In genomic region chrY:2170309-2170708, GRCm38 (mm10) we compare ENCODE assay signal across 19 mouse cellular contexts. TPM values are rescaled to one million over a fixed set of nuclear protein-coding genes. Genes with fewer than 3 reads are reported as not detected.
DNase-seq lines count a peak whose midpoint lies in the region; TF ChIP-seq lines count a peak whose summit lies in the region.
"Had no signal": no experiment of that assay in that cellular context is flagged by ENCODE, and none has a peak within 500 bp of the region (broad histone marks: within the 10 kb centered on the region; RNA-seq: fewer than 3 reads in every experiment).

TSS of gene Zfy2 (minus strand) at chrY:2170409.

- H3K36me3 ChIP-seq in testis, adult 2 months (ENCODE audit: control insufficient read depth, insufficient read depth, low read length), result no peaks in the 10 kb centered on the region
- H3K36me3 ChIP-seq: G1E had no signal

- no peak for DNase-seq in testis, postnatal 14 days (ENCODE audit: low spot score)
- DNase-seq: adrenal gland, adult 2 months; adrenal gland, adult 8-10 months; adrenal gland, postnatal 10 days; adrenal gland, postnatal 14 days; adrenal gland, postnatal 25 days; adrenal gland, postnatal 36 days; B cell, adult 2 months; cerebellum, adult 11 months; cerebellum, adult 11-12 months; cerebellum, adult 18-20 months; cerebellum, adult 2 months had no signal

- no peak for TF ChIP-seq POLR2A in testis, adult 2 months (IDR thresholded peaks at IDR 0.05; ENCODE audit: control insufficient read depth, low read depth, low read length)

- TF ChIP-seq CTCF in testis, adult 2 months (IDR thresholded peaks at IDR 0.05; ENCODE audit: control insufficient read depth, insufficient read depth, insufficient replicate concordance, low read depth, low read length), result no peak

- no peaks in the 10 kb centered on the region for H3K27me3 ChIP-seq in testis, adult 2 months (ENCODE audit: control insufficient read depth, insufficient read depth, low read length)
- H3K27me3 ChIP-seq: CH12.LX, Patski had no signal

- no peaks in the 10 kb centered on the region for H3K4me1 ChIP-seq in testis, adult 2 months (ENCODE audit: control insufficient read depth, insufficient read depth, low read length)

- H3K27ac ChIP-seq in testis, adult 2 months (ENCODE audit: control insufficient read depth, insufficient read depth, low read depth, low read length), result peak within 1 kb of the TSS; percentile 32; the same call in 1 of the 2 replicates

- H3K4me3 ChIP-seq in testis, adult 2 months (ENCODE audit: control insufficient read depth, low read depth, low read length), result peak within 1 kb of the TSS; percentile 55

RNA-seq across cellular contexts. Expression of gene Zfy2, which starts in this region (rescaled TPM):
- polyA plus RNA-seq in testis, adult 2 months (2012; rRNA removed), result 2.1 and 2.3 TPM in 2 replicates
- polyA plus RNA-seq: adrenal gland, adult 2 months; brain, embryonic 14.5 days; C2C12; CD4-positive, CD25-positive, alpha-beta regulatory T cell, adult 4 months; cerebellum, adult 2 months; G1E; Patski had no signal
